Mouse (Mus musculus): ENCODE measurements around the gene Pcdh7.

The Pcdh7 gene

DNA sequence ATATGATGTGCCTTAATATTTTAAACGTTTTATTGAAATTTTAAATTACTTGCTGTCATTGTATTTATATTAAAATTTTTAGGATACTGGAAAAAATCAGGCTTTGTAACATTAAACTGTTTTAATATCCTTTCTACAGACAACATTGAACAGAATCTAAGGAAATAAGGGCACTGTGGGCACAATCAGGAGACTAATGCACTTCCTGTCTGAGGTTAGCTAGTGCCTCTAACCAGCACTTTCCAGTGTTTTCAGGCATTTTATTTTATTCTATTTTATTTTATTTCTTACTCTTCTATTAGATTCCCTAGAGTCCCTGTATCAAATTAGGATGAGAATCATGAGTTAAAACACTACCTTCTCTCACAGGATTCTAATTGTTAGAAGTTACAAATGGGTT lies 28.1 kb downstream of the Pcdh7 start:
- no peak for DNase-seq (ENCODE audit: low spot score in 2 of 2)

- DNase-seq (ENCODE audit: low spot score in 2 of 2): no peak
These were observed 32.6 kb downstream of the Pcdh7 start for GRCm38 (mm10) chr5:57750320-57750719.

GRCm38 (mm10) chr5:57755791-57756190 lies 38.0 kb downstream of the Pcdh7 start:
- no peak for DNase-seq (ENCODE audit: low spot score in 2 of 2)

- no peak for DNase-seq (ENCODE audit: low spot score in 2 of 2)
These were observed 39.1 kb downstream of the Pcdh7 start for GRCm38 (mm10) chr5:57756726-57757424.

- DNase-seq (ENCODE audit: low spot score in 2 of 2): no peak
These were observed 39.7 kb downstream of the Pcdh7 start for GRCm38 (mm10) chr5:57757436-57757898.

DNA sequence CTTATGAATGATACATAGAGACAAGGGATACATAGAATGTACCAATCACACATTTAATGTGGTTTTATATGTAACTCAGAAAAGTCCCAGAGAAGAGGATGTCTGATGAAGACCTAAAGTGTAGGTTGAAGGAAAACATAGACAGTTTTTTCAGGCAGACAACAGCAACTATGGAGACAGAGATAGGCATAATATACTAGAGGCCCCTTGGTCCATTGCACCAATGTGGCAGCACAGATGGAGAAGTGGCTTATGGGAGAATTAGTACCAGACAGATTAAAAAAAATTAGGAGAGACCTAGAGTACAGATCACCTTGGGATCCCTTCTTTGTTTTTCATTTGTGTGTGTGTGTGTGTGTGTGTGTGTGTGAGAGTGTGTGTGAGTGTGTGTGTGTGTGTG lies 41.2 kb downstream of the Pcdh7 start:
- DNase-seq (ENCODE audit: low spot score in 2 of 2): no peak

- DNase-seq (ENCODE audit: low spot score in 2 of 2): no peak
These were observed 42.6 kb downstream of the Pcdh7 start for GRCm38 (mm10) chr5:57760069-57761063.

DNA sequence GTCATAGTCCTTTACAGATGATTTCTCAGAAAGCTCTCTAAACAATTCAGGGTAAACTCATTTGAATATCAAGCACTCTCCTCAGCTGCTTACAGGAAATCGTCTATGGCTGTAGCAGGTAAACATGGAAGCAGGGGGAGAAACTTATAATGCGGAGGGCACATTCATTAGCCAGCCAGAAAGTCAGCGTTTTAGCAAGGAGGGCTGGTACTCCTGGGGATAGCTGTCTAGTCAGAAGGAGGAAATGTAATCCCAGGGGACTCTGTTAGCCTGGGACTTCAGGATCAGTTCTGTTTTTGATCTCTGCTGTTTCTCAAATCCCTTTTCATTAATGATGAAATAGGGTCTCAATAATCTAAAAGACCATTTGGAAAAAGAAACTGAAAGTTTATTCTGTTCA lies 47.6 kb downstream of the Pcdh7 start:
- DNase-seq (ENCODE audit: low spot score in 2 of 2): no peak

GRCm38 (mm10) chr5:57767346-57767745 lies 49.6 kb downstream of the Pcdh7 start:
- DNase-seq (ENCODE audit: low spot score in 2 of 2): no peak

DNA sequence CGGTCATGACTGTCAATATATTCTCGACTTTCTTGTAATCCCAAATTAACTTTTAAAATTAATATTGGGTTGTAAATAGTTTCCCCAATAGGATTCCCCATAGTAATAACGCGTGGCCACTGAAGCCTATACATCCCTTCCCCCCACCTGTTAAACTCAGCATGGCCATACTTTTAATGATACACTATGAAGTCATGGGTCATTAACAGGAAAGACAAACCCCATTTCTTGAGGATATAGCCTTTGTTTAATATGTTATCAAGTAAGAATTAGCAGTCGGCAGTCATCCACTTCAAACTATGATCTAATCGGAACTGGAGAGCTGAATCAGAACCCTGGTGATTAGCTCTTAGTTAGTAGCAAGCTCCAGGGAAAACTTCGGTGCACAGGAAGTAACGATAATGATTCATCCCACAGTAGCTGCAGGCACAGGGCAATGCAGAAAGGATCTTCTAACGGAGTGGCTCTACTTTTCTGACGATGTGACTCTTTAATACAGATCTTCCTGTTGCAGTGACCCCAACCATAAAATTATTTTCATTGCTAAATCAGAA lies 50.8 kb downstream of the Pcdh7 start:
- DNase-seq (ENCODE audit: low spot score in 2 of 2): no peak

DNA sequence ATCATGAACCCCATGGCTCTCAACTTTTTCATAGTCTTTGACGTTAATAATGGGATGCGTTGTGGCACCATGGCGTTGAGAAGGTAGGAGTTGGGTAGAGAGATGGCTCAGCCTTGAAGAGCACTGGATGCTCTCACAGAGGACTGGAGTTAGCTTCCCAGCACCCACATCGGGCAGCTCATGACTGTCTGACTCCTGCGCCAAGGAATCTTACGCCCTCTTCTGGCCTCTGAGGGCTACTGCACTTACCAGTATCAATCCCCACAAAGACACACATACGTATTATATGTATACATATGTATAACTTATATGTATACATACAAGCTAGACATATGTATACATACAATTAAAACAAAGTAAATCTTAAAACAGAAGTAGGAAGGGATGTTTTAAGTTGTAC lies 51.9 kb downstream of the Pcdh7 start:
- no peak for DNase-seq (ENCODE audit: low spot score in 2 of 2)

GRCm38 (mm10) chr5:57770364-57770763 lies 52.6 kb downstream of the Pcdh7 start:
- no peak for DNase-seq (ENCODE audit: low spot score in 2 of 2)

GRCm38 (mm10) chr5:57771122-57771521 lies 53.4 kb downstream of the Pcdh7 start:
- DNase-seq (ENCODE audit: low spot score in 2 of 2): no peak

GRCm38 (mm10) chr5:57772711-57773110 lies 54.9 kb downstream of the Pcdh7 start:
- DNase-seq (ENCODE audit: low spot score in 2 of 2): no peak

GRCm38 (mm10) chr5:57774496-57774895 lies 56.7 kb downstream of the Pcdh7 start:
- DNase-seq (ENCODE audit: low spot score in 2 of 2): no peak

GRCm38 (mm10) chr5:57778093-57778492 lies 60.3 kb downstream of the Pcdh7 start:
- no peak for DNase-seq (ENCODE audit: low spot score in 2 of 2)

DNA sequence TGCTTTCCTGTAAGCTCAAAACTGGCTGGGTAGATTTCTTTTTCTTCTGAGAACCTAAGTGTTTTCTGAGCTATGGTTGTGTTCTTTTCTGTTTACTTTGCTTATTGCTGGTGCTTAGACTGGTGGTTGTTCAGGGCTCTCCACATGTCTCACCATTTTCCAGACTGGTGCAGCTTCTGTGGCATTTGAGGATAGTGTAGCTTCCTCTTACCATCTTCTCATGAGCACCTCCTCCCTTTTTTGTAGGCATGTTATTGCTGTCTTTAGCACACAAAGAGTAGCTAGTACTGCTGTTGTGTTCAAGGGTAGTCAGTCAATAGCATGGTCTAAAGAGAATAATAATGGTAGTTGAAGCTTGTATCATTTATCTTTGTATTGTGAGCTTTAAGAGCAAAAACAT lies 62.2 kb downstream of the Pcdh7 start:
- no peak for DNase-seq (ENCODE audit: low spot score in 2 of 2)

- DNase-seq (ENCODE audit: low spot score in 2 of 2): no peak
These were observed 62.8 kb downstream of the Pcdh7 start for GRCm38 (mm10) chr5:57780574-57780973.

- no peak for DNase-seq (ENCODE audit: low spot score in 2 of 2)
These were observed 64.2 kb downstream of the Pcdh7 start for GRCm38 (mm10) chr5:57781950-57782349.

DNA sequence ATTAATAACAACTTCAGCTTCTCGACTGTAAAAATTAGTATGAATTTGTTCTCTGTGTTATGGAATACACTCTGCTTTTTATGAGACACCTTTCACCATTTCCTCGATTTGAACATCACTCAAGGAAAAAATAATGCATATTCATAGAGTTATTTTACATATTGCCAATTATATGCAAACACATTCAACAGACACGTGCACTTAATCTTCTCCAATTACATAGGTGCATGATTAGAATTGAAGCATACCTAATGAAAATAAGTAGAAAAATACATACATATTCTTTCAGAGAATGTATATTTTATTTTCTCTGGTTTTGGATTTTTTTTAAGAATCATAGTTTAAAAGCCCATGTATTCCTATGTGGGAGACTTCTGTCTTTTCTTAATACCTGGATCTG lies 64.8 kb downstream of the Pcdh7 start:
- DNase-seq (ENCODE audit: low spot score in 2 of 2): no peak

- DNase-seq (ENCODE audit: low spot score in 2 of 2): no peak
These were observed 71.2 kb downstream of the Pcdh7 start for GRCm38 (mm10) chr5:57788775-57789509.

DNA sequence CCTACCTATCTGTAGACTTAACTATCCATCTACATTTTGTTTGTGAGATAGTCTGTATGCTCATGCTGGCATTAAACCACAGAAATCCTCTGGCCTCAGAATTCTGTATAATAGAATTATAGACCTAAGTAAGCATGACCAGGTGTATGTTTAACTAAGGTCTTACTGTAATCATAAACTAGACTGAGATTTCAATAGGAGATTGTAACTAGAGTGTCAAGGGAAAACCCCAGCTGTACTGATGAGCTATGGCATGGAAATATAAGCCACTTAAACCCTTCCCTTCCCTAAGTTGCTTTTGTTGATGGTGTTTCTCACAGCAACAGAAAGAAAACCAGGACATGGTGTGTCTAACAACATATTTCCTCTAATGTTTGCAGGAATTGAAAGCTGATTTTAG lies 78.6 kb downstream of the Pcdh7 start:
- no peak for DNase-seq (ENCODE audit: low spot score in 2 of 2)
